Mouse (Mus musculus) CH12.LX (cell line): Measurements from ENCODE around the gene S100a13. TPM values are rescaled to one million over a fixed set of nuclear protein-coding genes. Genes with fewer than 3 reads are reported as not detected.

Experiments used
- DNase-seq: peaks from one replicate; pipeline ENCODE4 v3.0.0-alpha.2; 2013; ENCODE audit errors: extremely low read depth
- H3K27ac ChIP-seq: 2 replicates; pipeline ENCODE4 v1.5.1; 2012; ENCODE audit warnings: low read depth, mild to moderate bottlenecking, control low read depth, moderate library complexity; ENCODE audit not compliant: insufficient read depth
- H3K27me3 ChIP-seq: replicated peaks from 2 replicates; pipeline ENCODE3; 2012; ENCODE audit warnings: inconsistent platforms
- H3K36me3 ChIP-seq, 2 experiments: replicated peaks in 1 of 2; 2 replicates each; pipeline versions ENCODE3 to v1.6.1; 2012; ENCODE audit warnings: inconsistent platforms in 1 of 2, low read length in 1 of 2, mild to moderate bottlenecking in 1 of 2, mixed read lengths in 1 of 2, moderate library complexity in 1 of 2; ENCODE audit not compliant: control insufficient read depth in 1 of 2, insufficient read depth in 1 of 2
- H3K4me1 ChIP-seq, 2 experiments: 2 replicates each; pipeline ENCODE4 v1.6.1; 2012; ENCODE audit warnings: inconsistent platforms in 1 of 2, moderate library complexity in 1 of 2; ENCODE audit not compliant: insufficient read depth in 2 of 2, control insufficient read depth in 1 of 2
- H3K4me2 ChIP-seq: 2 replicates; pipeline ENCODE4 v1.6.1; 2012; ENCODE audit warnings: low read depth, mild to moderate bottlenecking, control low read depth; ENCODE audit not compliant: poor library complexity, insufficient read depth, severe bottlenecking
- H3K4me3 ChIP-seq, 3 experiments: fragments of 150-350 bp in 1 of 3; sonication (generic) in 1 of 3; replicated peaks in 1 of 3; 2 replicates each; pipeline versions ENCODE3 to v1.5.1; 2011 to 2012; ENCODE audit warnings: low read depth in 2 of 3, low read length in 2 of 3, mild to moderate bottlenecking in 2 of 3, moderate library complexity in 2 of 3, control low read depth in 1 of 3, improper control_type of control experiment in 1 of 3, inconsistent platforms in 1 of 3, mixed read lengths in 1 of 3; ENCODE audit not compliant: poor library complexity in 1 of 3
- H3K79me2 ChIP-seq: replicated peaks from 2 replicates; pipeline ENCODE4 v1.6.1; 2012; ENCODE audit warnings: mild to moderate bottlenecking, moderate library complexity; ENCODE audit not compliant: control insufficient read depth, poor library complexity, insufficient read depth, severe bottlenecking; ENCODE audit errors: extremely low read depth
- H3K9ac ChIP-seq: 2 replicates; pipeline ENCODE4 v1.6.1; 2012; ENCODE audit warnings: low read depth, mild to moderate bottlenecking, control low read depth, moderate library complexity; ENCODE audit not compliant: insufficient read depth
- H3K9me3 ChIP-seq: replicated peaks from 2 replicates; pipeline ENCODE3; 2012; ENCODE audit warnings: low read length, inconsistent platforms, mixed read lengths
- CHD1 ChIP-seq: IDR thresholded peaks from 2 replicates; pipeline ENCODE4 v1.6.1; 2012; ENCODE audit warnings: low read depth, low read length, improper control_type of control experiment, inconsistent platforms
- CTCF ChIP-seq, 2 experiments: IDR thresholded peaks in 1 of 2; conservative IDR thresholded peaks in 1 of 2; 2 replicates each; pipeline ENCODE4 v1.5.1; 2011 to 2012; ENCODE audit warnings: low read depth in 2 of 2, low read length in 2 of 2, improper control_type of control experiment in 1 of 2, inconsistent platforms in 1 of 2, mild to moderate bottlenecking in 1 of 2, moderate library complexity in 1 of 2
- E2F4 ChIP-seq: IDR thresholded peaks from 2 replicates; pipeline ENCODE4 v1.6.1; 2011; ENCODE audit warnings: low read depth, low read length, improper control_type of control experiment; ENCODE audit not compliant: insufficient replicate concordance
- ELF1 ChIP-seq: IDR thresholded peaks from 2 replicates; pipeline ENCODE4 v1.6.1; 2014; ENCODE audit warnings: low read depth, mild to moderate bottlenecking, inconsistent platforms, low read length, improper control_type of control experiment
- EP300 ChIP-seq: IDR thresholded peaks from 2 replicates; pipeline ENCODE4 v1.6.1; 2011; ENCODE audit warnings: low read length, improper control_type of control experiment
- GABPA ChIP-seq: IDR thresholded peaks from 2 replicates; pipeline ENCODE4 v1.6.1; 2012; ENCODE audit warnings: low read depth, low read length, improper control_type of control experiment, inconsistent platforms; ENCODE audit not compliant: insufficient replicate concordance
- HCFC1 ChIP-seq: IDR thresholded peaks from 2 replicates; pipeline ENCODE4 v1.6.1; 2012; ENCODE audit warnings: low read depth, mild to moderate bottlenecking, inconsistent platforms, low read length, improper control_type of control experiment
- IRF4 ChIP-seq: IDR thresholded peaks from 2 replicates; pipeline ENCODE4 v1.6.1; 2014; ENCODE audit warnings: low read depth, mild to moderate bottlenecking, inconsistent platforms, low read length, improper control_type of control experiment
- JUN ChIP-seq: IDR thresholded peaks from 2 replicates; pipeline ENCODE4 v1.6.1; 2011; ENCODE audit warnings: low read depth, mild to moderate bottlenecking, low read length, improper control_type of control experiment, moderate library complexity; ENCODE audit not compliant: insufficient read depth
- JUND ChIP-seq: conservative IDR thresholded peaks from 2 replicates; pipeline ENCODE4 v1.6.1; 2011; ENCODE audit warnings: low read depth, low read length, improper control_type of control experiment
- MAZ ChIP-seq: IDR thresholded peaks from 2 replicates; pipeline ENCODE4 v1.6.1; 2012; ENCODE audit warnings: low read depth, mild to moderate bottlenecking, inconsistent platforms, low read length, improper control_type of control experiment, moderate library complexity
- MEF2A ChIP-seq: IDR thresholded peaks from 2 replicates; pipeline ENCODE4 v1.6.1; 2014; ENCODE audit warnings: low read depth, mild to moderate bottlenecking, inconsistent platforms, low read length, improper control_type of control experiment, borderline replicate concordance
- MYC ChIP-seq: IDR thresholded peaks from 2 replicates; pipeline ENCODE4 v1.6.1; 2011; ENCODE audit warnings: low read depth, mild to moderate bottlenecking, improper control_type of control experiment, low read length
- NELFE ChIP-seq: IDR thresholded peaks from 2 replicates; pipeline ENCODE4 v1.6.1; 2011; ENCODE audit warnings: low read depth, low read length, improper control_type of control experiment
- NRF1 ChIP-seq: IDR thresholded peaks from 2 replicates; pipeline ENCODE4 v1.6.1; 2014; ENCODE audit warnings: low read depth, mild to moderate bottlenecking, inconsistent platforms, low read length, improper control_type of control experiment, moderate library complexity
- POLR2A ChIP-seq: IDR thresholded peaks from 2 replicates; pipeline ENCODE4 v1.6.1; 2011; ENCODE audit warnings: low read depth, mild to moderate bottlenecking, improper control_type of control experiment, low read length
- RAD21 ChIP-seq: IDR thresholded peaks from 2 replicates; pipeline ENCODE4 v1.6.1; 2011; ENCODE audit warnings: low read depth, mild to moderate bottlenecking, low read length, improper control_type of control experiment, moderate library complexity
- SIN3A ChIP-seq: IDR thresholded peaks from 2 replicates; pipeline ENCODE4 v1.6.1; 2012; ENCODE audit warnings: low read length, improper control_type of control experiment, inconsistent platforms
- SMC3 ChIP-seq: IDR thresholded peaks from 2 replicates; pipeline ENCODE4 v1.6.1; 2011; ENCODE audit warnings: low read depth, low read length, improper control_type of control experiment
- ZC3H11A ChIP-seq: IDR thresholded peaks from 2 replicates; pipeline ENCODE4 v1.6.1; 2012; ENCODE audit warnings: low read depth, mild to moderate bottlenecking, inconsistent platforms, low read length, improper control_type of control experiment
- ZKSCAN1 ChIP-seq: IDR thresholded peaks from 2 replicates; pipeline ENCODE4 v1.6.1; 2012; ENCODE audit warnings: low read depth, inconsistent platforms, low read length, improper control_type of control experiment, borderline replicate concordance
- ZNF384 ChIP-seq: IDR thresholded peaks from 2 replicates; pipeline ENCODE4 v1.6.1; 2012; ENCODE audit warnings: low read depth, low read length, improper control_type of control experiment, inconsistent platforms
- dilution Hi-C: fragments of 300-500 bp; cut with MboI; formaldehyde crosslinking; loops from 2 replicates; pipeline ENCODE4 v1.14.3; 2020; ENCODE audit warnings: low sequenced_read_pairs; ENCODE audit not compliant: extremely low pct_unique_long_range_greater_than_20kb, extremely low pct_ligation_motif_present
- in situ Hi-C: fragments of 300-500 bp; cut with MboI; formaldehyde crosslinking; loops from 3 replicates; pipeline ENCODE4 v1.14.3; 2019; ENCODE audit warnings: low sequenced_read_pairs, low pct_ligation_motif_present, low pct_unique_long_range_greater_than_20kb, mixed read lengths
- polyA plus RNA-seq: library from polyadenylated mRNA; unstranded; fragments of >175 nt; gene quantifications from 2 replicates; pipeline ENCODE4 v1.2.1, GENCODE M21; 2012; ENCODE audit warnings: low read depth; ENCODE audit not compliant: insufficient read length
- total RNA-seq, 2 experiments: library from RNA; depleted of rRNA; stranded (reverse); fragments of 300-350 nt in 1 of 2; fragments of >200 nt in 1 of 2; gene quantifications; 2 replicates each; pipeline ENCODE4 v1.2.3; 2012 to 2014

The S100a13 gene
- total and polyA plus RNA-seq, 3 experiments, result 19.3 to 41.6 (median 35.5) TPM

- dilution Hi-C loops, result no loop called here
- no peak within 1 kb of the TSS; the same call in 1 of the 2 replicates for H3K9ac ChIP-seq
- no peak for DNase-seq
These were observed 48.4 kb upstream of the S100a13 start, which contains the start of gene Npr1 for GRCm38 (mm10) chr3:90465686-90466310. TSS of gene Npr1 (minus strand) at chr3:90465866.

GRCm38 (mm10) chr3:90466311-90466766 is 47.9 kb upstream of the S100a13 start:
- TF ChIP-seq GABPA, result no peak
- TF ChIP-seq IRF4, result peak; percentile 39; the same call in 1 of the 2 replicates
- TF ChIP-seq ZC3H11A, result 0 out of 2 replicates have a peak, but pooled peaks have one; percentile 6
- no peak for TF ChIP-seq POLR2A
- peak; percentile 31; the same call in 1 of the 2 replicates for TF ChIP-seq JUND
- peak; percentile 69 for TF ChIP-seq SMC3
- TF ChIP-seq MAZ, result peak; percentile 33; the same call in 1 of the 2 replicates
- TF ChIP-seq RAD21, result peak; percentile 90
- no peak for TF ChIP-seq E2F4
- peak; percentile 33 to 89; a peak in 3 of 4 replicates for TF ChIP-seq CTCF (conservative IDR thresholded peaks at IDR 0.05 in 1 of 2, IDR thresholded peaks at IDR 0.05 in 1 of 2; ENCODE audit: low read depth in 2 of 2, low read length in 2 of 2)
- Histone ChIP-seq H3K9me3 (peaks cover 11% of the 10 kb centered on the region), H3K4me3 (peak overlapping the region; percentile 3 to 50 (median 41)), H3K27ac (no peak overlapping the region), H3K4me1 (peaks cover 4 to 7% of the 10 kb centered on the region in 2 experiments; a peak in 2 of 4 replicates), H3K9ac (no peak overlapping the region; the same call in 1 of the 2 replicates), H3K36me3 (no peaks in the 10 kb centered on the region), H3K79me2 (no peaks in the 10 kb centered on the region), H3K27me3 (peaks cover 19% of the 10 kb centered on the region), H3K4me2 (peak overlapping the region; percentile 98)
- dilution Hi-C loops, result no loop called here
- in situ Hi-C loops, result loop anchor here (5.0 kb wide), 1 partner anchor 49 kb away; no protein-coding TSS in a partner anchor
- DNase-seq, result peak; percentile 14

More at GRCm38 (mm10) chr3:90465686-90466310, 48.4 kb upstream of the S100a13 start, which contains the start of gene Npr1:
- in situ Hi-C loops, result loop anchor here (5.0 kb wide), 1 partner anchor 48 kb away; no protein-coding TSS in a partner anchor
- Histone ChIP-seq H3K27ac (no peak within 1 kb of the TSS; the same call in 1 of the 2 replicates), H3K4me2 (peak within 1 kb of the TSS; percentile 98), H3K4me1 (peaks cover 4 to 7% of the 10 kb centered on the region in 2 experiments; a peak in 2 of 4 replicates), H3K4me3 (peak within 1 kb of the TSS; percentile 3 to 50 (median 41)), H3K36me3 (no peaks in the 10 kb centered on the region), H3K27me3 (peaks cover 24% of the 10 kb centered on the region), H3K79me2 (no peaks in the 10 kb centered on the region), H3K9me3 (peaks cover 11% of the 10 kb centered on the region)
- TF ChIP-seq SIN3A (no peak), ZNF384 (no peak), JUN (no peak), EP300 (no peak), NRF1 (no peak), JUND (no peak), MEF2A (no peak), POLR2A (no peak), NELFE (no peak), HCFC1 (no peak), SMC3 (no peak), ELF1 (no peak), ZKSCAN1 (no peak), E2F4 (no peak), MYC (no peak), CHD1 (no peak), RAD21 (no peak)
